Mouse (Mus musculus) hindlimb bud, embryonic 11.5 days (tissue): ENCODE data around the gene Catsper3.

Source experiments
- DNase-seq: peaks from one replicate; pipeline ENCODE4 v3.0.0-alpha.2; 2012; ENCODE audit warnings: low read depth, low spot score; ENCODE audit errors: extremely low spot score

Catsper3 gene

DNA sequence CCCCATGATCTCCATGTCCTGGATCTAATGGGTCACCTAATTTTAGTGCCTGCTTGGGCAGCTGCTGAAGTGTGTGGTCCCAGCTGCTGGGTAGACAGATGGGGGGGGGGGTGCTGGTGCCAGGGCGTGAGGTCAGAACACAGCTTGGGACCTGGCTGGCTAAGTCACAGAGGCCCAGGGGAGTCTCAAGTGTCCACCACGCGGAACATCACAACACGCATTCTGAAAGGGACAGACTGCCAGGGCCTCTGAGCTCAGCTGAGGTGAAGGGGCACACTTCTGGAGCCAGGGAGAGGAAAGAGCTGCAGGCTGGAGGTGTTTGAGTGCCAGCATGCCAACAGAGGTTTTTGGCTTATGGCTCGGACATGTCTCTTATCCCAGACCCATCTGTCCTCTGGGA is 66.4 kb downstream of the Catsper3 start:
- no peak for DNase-seq

DNA sequence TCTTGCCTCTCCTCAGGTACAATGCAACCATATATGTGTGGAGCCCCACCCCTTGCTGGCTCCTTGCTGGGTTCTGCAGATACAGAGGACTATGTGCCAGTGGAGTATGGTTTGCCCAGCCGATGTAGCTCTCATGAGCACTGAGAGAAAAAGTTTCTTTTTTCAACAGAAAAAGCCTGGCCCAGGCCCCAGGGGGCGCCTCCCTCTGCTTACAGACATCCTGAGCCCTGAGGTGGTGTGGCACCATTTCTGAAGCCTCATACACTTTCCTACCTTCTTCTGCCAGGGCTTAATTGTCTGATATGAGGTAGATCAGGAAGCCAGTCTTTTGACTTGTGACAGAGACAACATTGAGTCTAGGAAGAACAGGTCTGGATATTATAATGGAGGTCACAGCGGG is 67.8 kb downstream of the Catsper3 start:
- DNase-seq: no peak

DNA sequence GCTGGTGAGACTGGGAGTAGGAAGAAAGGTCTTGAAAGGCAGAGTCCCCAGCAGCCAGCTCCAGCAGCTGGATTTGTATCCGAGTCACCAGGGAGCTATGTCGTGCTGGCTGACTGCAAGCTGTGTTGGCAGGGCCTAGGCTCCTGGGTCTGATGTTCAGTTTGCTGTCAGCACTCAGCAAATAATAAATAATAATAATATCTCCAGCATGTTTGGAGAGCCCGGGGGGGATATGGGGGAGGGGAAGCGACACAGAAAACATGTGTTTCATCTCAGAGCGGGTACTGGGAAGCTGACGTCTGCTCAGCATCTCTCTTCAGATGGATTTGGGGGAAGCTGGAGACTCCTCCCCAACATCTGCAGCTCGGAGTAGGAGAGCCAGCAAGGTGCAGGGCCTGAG is 71.4 kb downstream of the Catsper3 start:
- DNase-seq: no peak

DNA sequence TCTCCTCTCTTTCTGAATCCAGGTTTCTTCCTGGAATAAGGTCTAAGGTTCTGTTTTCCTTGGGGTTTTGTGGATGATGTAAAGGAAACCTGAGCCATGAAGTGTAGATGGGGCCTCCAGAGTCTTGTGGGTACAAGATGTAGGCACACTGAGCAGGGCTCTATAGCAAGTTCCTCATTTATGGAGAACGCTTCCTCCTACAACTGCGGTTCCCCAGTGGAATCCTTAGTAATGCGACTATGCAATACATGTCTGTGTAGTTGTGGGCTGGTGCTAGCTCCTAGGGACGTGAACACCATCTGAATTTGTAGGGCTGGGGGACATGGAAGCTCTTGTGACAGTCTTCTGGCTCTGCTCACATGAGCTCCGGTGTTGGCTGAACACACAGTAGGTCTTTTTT is 74.1 kb downstream of the Catsper3 start:
- DNase-seq: no peak
